Mouse (Mus musculus) ES-E14 (cell line): ENCODE results near the gene Supt3.

Experiments
- HCFC1 ChIP-seq: IDR thresholded peaks from 2 replicates; pipeline ENCODE4 v1.6.1; 2012; ENCODE audit warnings: low read length, inconsistent platforms, borderline replicate concordance; ENCODE audit not compliant: insufficient read depth
- MAFK ChIP-seq: IDR thresholded peaks from 2 replicates; pipeline ENCODE4 v1.6.1; 2014; ENCODE audit warnings: mild to moderate bottlenecking, low read depth, low read length, inconsistent platforms; ENCODE audit not compliant: insufficient read depth

- TF ChIP-seq HCFC1 (no peak), MAFK (no peak)
Measured at GRCm38 (mm10) chr17:44745378-44745777, 31.6 kb upstream of the Supt3 start.
